Mouse (Mus musculus) embryonic facial prominence, embryonic 10.5 days (tissue): Measurements from ENCODE around the gene Angptl8. TPM values are rescaled to one million over a fixed set of nuclear protein-coding genes. Genes with fewer than 3 reads are reported as not detected.
"Not testable (repeated sequence)": the region's sequence is repeated elsewhere in the genome, so short reads cannot be mapped to it uniquely, and the experiment has no call there.

ENCODE experiments used
- DNase-seq: peaks from one replicate; pipeline ENCODE4 v3.0.0-alpha.2; 2017; ENCODE audit warnings: low spot score
- H3K27ac ChIP-seq: fragments of 300-500 bp; sonication (generic); replicated peaks from 2 replicates; pipeline ENCODE4 v1.5.1; 2016; ENCODE audit warnings: mild to moderate bottlenecking
- H3K27me3 ChIP-seq: fragments of 300-500 bp; sonication (generic); replicated peaks from 2 replicates; pipeline ENCODE4 v1.6.1; 2016; ENCODE audit warnings: low read depth, mild to moderate bottlenecking; ENCODE audit not compliant: poor library complexity, severe bottlenecking
- H3K36me3 ChIP-seq: fragments of 300-500 bp; sonication (generic); replicated peaks from 2 replicates; pipeline ENCODE4 v1.6.1; 2016; ENCODE audit warnings: mild to moderate bottlenecking, moderate library complexity
- H3K4me1 ChIP-seq: fragments of 300-500 bp; sonication (generic); 2 replicates; pipeline ENCODE4 v1.6.1; 2016
- H3K4me3 ChIP-seq: fragments of 300-500 bp; sonication (generic); 2 replicates; pipeline ENCODE4 v1.5.1; 2016; ENCODE audit warnings: mild to moderate bottlenecking, moderate library complexity
- H3K9me3 ChIP-seq: fragments of 300-500 bp; sonication (generic); 2 replicates; pipeline ENCODE4 v1.6.1; 2016; ENCODE audit warnings: mild to moderate bottlenecking
- WGBS: fragments of 180-500 bp; shearing (Covaris S2); methylation state at CpG from one replicate; pipeline ENCODE4 v1.1.7; 2016; 5-methylcytosine and 5-hydroxymethylcytosine counted together
- polyA plus RNA-seq: library from polyadenylated mRNA; unstranded; fragments of >200 nt; fragmentation: Nextera tagmentation; extraction: Ambion mirVana; gene quantifications from 2 replicates; pipeline ENCODE4 v1.2.1, GENCODE M21; 2016

Angptl8 gene
- polyA plus RNA-seq, 1 experiment from 2014 or later, result 0.52 TPM

GRCm38 (mm10) chr9:21857501-21857900, 22.2 kb downstream of the Angptl8 start:
- DNase-seq, result no peak
- peaks cover 17% of the 10 kb centered on the region for H3K4me1 ChIP-seq
- no peaks in the 10 kb centered on the region for H3K36me3 ChIP-seq
- no peak overlapping the region for H3K4me3 ChIP-seq
- H3K27ac ChIP-seq, result 0 out of 2 replicates have a peak overlapping the region, but pooled peaks have one; percentile 10
- WGBS, result 71% methylated on average over 2 of the region's 2 CpGs
- H3K27me3 ChIP-seq, result no peaks in the 10 kb centered on the region
- H3K9me3 ChIP-seq, result peaks cover 5% of the 10 kb centered on the region; the same call in 1 of the 2 replicates

DNA sequence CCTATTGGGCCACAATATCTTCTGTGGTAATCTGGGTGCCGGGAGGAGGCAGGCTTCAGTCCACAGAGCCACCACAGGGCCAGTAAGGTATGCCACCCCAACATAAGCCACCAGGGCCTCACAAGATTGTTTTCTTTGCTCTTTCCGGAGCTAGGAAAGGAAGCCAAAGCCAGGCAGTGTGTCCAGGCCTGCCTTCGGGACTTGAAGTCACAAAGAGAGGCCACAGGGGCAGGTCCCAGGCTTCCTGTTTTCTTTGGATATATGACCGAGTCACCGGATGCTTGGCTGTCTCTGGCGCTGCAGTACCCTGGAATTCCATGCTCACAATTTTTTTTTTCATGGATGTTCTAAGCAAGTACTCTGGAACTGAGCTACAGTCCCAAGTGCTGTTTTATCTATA, 22.8 kb downstream of the Angptl8 start:
- 41% methylated on average over 6 of the region's 6 CpGs for WGBS
- peak overlapping the region; percentile 30; the same call in 1 of the 2 replicates for H3K27ac ChIP-seq
- no peak overlapping the region for H3K4me3 ChIP-seq
- H3K27me3 ChIP-seq, result no peaks in the 10 kb centered on the region
- H3K36me3 ChIP-seq, result no peaks in the 10 kb centered on the region
- peaks cover 5% of the 10 kb centered on the region; the same call in 1 of the 2 replicates for H3K9me3 ChIP-seq
- peak; percentile 50 for DNase-seq
- peaks cover 11% of the 10 kb centered on the region; the same call in 1 of the 2 replicates for H3K4me1 ChIP-seq

DNA sequence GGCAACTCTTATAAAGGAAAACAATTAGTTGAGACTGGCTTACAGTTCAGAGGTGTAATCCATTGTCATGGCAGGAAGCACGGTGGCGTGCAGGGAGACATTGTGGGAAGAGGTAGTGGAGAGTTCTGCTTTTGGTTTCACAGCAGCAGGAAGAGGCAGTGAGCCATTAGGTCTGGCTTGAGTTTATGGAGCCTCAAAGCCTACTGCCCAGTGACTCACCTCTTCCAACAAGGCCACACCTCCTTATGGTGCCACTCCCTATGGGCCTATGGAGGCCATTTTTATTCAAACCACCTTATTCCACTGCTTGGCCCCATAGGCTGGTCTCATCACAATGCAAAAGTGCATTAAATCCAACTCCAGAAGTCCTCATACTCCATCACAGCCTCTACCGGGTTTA, 24.3 kb downstream of the Angptl8 start:
- no peak overlapping the region for H3K4me3 ChIP-seq
- 90% methylated on average over 3 of the region's 3 CpGs for WGBS
- no peak overlapping the region for H3K27ac ChIP-seq
- peaks cover 5% of the 10 kb centered on the region; the same call in 1 of the 2 replicates for H3K9me3 ChIP-seq
- peaks cover 10% of the 10 kb centered on the region; the same call in 1 of the 2 replicates for H3K4me1 ChIP-seq
- H3K36me3 ChIP-seq, result no peaks in the 10 kb centered on the region
- no peak for DNase-seq
- no peaks in the 10 kb centered on the region for H3K27me3 ChIP-seq

DNA sequence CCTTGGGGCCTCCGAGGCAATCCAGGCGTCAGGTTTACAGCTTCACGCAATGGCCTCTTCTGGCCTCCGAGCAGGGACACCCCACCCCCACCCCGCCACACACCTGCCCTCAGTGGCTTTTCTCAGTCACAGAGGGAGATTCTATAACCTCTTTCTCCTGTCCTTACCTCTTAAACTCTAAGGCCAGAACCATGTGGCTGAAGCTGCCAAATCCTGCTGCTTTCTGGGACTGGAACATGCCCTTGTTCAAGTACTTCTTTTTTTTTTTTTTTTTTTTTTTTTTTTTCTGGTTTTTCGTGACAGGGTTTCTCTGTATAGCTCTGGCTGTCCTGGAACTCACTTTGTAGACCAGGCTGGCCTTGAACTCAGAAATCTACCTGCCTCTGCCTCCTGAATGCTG, 25.0 kb downstream of the Angptl8 start:
- not testable (repeated sequence) for DNase-seq, H3K27ac ChIP-seq, H3K4me3 ChIP-seq, H3K36me3 ChIP-seq, H3K27me3 ChIP-seq, H3K9me3 ChIP-seq
- WGBS, result 69% methylated on average over 6 of the region's 6 CpGs
- peaks cover 10% of the 10 kb centered on the region; the same call in 1 of the 2 replicates for H3K4me1 ChIP-seq

DNA sequence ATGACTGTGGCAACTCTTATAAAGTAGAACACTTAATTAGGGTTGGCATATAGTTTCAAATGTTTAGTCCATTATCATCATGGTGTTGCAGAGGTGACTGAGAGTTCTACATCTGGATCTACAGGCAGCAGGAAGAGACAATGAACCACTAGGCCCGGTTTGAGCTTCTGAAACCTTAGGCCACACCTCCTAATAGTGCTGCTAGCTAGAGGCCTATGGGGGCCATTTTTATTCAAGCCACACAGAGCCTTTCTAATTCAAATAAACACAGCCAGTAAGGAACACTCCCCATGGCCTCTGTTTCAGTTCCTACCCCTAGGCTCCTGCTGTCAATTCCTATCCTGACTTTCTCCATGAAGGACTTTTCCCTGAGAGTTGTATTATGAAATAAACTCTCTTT, 26.9 kb downstream of the Angptl8 start:
- no peak overlapping the region for H3K4me3 ChIP-seq
- peaks cover 21% of the 10 kb centered on the region for H3K4me1 ChIP-seq
- no peak overlapping the region for H3K27ac ChIP-seq
- DNase-seq, result no peak
- no peaks in the 10 kb centered on the region for H3K36me3 ChIP-seq
- peaks cover 5% of the 10 kb centered on the region; the same call in 1 of the 2 replicates for H3K9me3 ChIP-seq
- H3K27me3 ChIP-seq, result no peaks in the 10 kb centered on the region
- 69% methylated on average over 1 of the region's 1 CpGs for WGBS

DNA sequence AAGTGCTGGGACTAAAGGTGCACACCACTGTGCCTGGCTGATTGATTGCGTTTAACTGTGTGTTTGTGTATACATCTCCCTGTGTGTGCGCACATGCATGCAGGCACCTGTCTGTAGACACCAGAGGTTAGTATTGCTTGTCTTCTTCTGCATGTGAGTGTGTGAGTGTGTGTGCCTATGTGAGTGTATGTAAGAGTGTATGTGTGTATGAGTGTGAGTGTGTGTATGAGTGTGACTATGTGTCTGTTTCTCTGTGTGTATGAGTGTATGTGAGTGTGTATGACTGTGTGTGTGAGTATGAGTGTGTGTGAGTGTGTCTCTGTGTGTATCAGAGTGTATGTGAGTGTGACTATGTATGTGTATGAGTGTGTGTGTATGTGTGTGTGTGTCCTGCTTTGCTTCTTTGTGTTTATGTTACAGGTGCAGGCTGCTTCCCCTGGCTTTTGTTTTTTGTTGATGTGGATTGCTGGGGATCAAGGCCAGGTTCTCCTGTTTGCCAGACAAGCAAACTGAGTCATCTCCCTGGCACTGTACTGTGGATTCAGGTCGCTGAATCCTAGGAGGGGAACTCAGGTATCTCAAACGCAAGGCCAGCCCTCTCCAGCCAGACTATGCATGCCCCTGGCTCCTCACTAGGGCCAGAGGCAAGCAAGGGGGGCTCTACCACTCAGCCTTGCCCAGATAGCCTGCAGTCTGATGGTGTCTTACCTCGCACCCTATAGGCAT, 30.5 kb downstream of the Angptl8 start:
- Histone ChIP-seq H3K27me3 (no peaks in the 10 kb centered on the region), H3K4me1 (peaks cover 16% of the 10 kb centered on the region), H3K36me3 (no peaks in the 10 kb centered on the region), H3K27ac (no peak overlapping the region), H3K9me3 (peaks cover 5% of the 10 kb centered on the region; the same call in 1 of the 2 replicates), H3K4me3 (no peak overlapping the region)
- 76% methylated on average over 5 of the region's 5 CpGs for WGBS
- DNase-seq, result no peak

- Histone ChIP-seq H3K4me1 (peaks cover 18% of the 10 kb centered on the region), H3K9me3 (peaks cover 5% of the 10 kb centered on the region; the same call in 1 of the 2 replicates), H3K36me3 (no peaks in the 10 kb centered on the region), H3K4me3 (no peak overlapping the region), H3K27ac (no peak overlapping the region), H3K27me3 (peaks cover 3% of the 10 kb centered on the region; the same call in 1 of the 2 replicates)
- WGBS, result 59% methylated on average over 2 of the region's 2 CpGs
- no peak for DNase-seq
Observed at GRCm38 (mm10) chr9:21866641-21867040, 31.3 kb downstream of the Angptl8 start.

DNA sequence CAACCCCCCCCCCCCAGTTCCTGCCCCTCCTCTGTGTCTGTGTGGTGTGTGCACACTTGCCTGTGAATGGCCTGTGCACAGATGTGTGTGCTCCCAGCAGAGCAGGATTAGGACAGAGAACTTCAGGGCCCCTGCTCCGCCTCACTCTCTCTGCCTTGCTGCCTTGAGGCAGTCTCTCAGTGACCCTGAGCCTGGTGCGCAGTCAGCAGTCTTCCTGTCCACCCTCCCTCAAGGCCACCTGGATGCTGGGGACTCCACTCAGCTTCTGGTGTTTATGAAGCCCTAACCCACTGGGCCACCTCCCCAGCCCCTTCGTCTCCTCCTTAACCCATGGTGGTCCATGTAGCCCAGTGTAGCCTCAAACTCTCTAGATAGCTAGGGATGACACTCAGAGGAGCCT, 32.4 kb downstream of the Angptl8 start:
- Histone ChIP-seq H3K9me3 (no peaks in the 10 kb centered on the region), H3K27me3 (peaks cover 11% of the 10 kb centered on the region), H3K36me3 (no peaks in the 10 kb centered on the region), H3K4me3 (no peak overlapping the region), H3K27ac (no peak overlapping the region), H3K4me1 (peaks cover 18% of the 10 kb centered on the region)
- DNase-seq, result no peak
- 72% methylated on average over 3 of the region's 3 CpGs for WGBS

GRCm38 (mm10) chr9:21869290-21869689, 34.0 kb downstream of the Angptl8 start:
- WGBS, result 58% methylated on average over 7 of the region's 7 CpGs
- peak; percentile 43 for DNase-seq
- not testable (repeated sequence) for H3K9me3 ChIP-seq, H3K4me3 ChIP-seq, H3K27ac ChIP-seq, H3K36me3 ChIP-seq
- H3K27me3 ChIP-seq, result peaks cover 11% of the 10 kb centered on the region
- peaks cover 15% of the 10 kb centered on the region for H3K4me1 ChIP-seq

DNA sequence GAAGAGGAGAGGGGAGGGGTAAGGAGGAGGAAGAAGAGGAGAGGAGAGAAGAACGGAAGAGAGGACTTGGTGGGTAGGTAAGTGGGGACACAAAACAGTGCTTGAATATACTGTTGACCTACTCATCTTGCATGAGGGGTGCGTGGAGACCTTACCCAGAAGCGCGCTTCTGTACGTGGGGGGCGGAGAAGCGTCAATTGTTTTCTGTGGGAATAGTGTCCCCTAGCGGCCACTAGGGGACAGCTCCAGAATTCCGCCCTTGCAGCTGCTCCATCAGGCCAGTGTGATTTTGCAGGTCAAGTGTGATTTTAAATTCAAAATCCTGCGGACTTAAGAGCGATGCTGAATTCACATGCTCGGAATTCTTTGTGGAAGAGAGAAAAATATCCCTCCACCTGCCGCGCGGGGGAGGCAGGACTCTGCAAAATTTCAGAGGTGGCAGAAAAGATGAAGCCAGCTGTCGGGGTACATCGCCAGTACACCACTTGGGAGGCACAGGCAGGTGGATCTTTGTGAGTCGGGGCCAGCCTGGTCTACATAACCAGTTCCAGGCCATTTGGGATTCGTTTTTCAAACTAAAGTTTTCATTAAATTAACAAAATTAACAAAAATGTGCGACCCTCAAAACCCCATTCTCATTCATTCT, 35.7 kb downstream of the Angptl8 start:
- 17% methylated on average over 20 of the region's 20 CpGs for WGBS
- Histone ChIP-seq H3K36me3 (no peaks in the 10 kb centered on the region), H3K4me1 (peaks cover 14% of the 10 kb centered on the region), H3K9me3 (no peaks in the 10 kb centered on the region), H3K27ac (no peak overlapping the region), H3K4me3 (peak overlapping the region; percentile 37; the same call in 1 of the 2 replicates), H3K27me3 (peaks cover 11% of the 10 kb centered on the region)
- peak; percentile 64 for DNase-seq

GRCm38 (mm10) chr9:21872204-21872603, 36.9 kb downstream of the Angptl8 start:
- 73% methylated on average over 4 of the region's 4 CpGs for WGBS

GRCm38 (mm10) chr9:21876601-21877000, 41.3 kb downstream of the Angptl8 start:
- Histone ChIP-seq H3K27me3 (peaks cover 8% of the 10 kb centered on the region), H3K27ac (no peak overlapping the region), H3K4me1 (no peaks in the 10 kb centered on the region), H3K36me3 (no peaks in the 10 kb centered on the region), H3K4me3 (no peak overlapping the region), H3K9me3 (peaks cover 2% of the 10 kb centered on the region; the same call in 1 of the 2 replicates)
- no peak for DNase-seq
- WGBS, result 60% methylated on average over 3 of the region's 3 CpGs

More at GRCm38 (mm10) chr9:21872204-21872603, 36.9 kb downstream of the Angptl8 start:
- no peak overlapping the region for H3K27ac ChIP-seq
- H3K4me3 ChIP-seq, result no peak overlapping the region
- DNase-seq, result no peak
- H3K4me1 ChIP-seq, result peaks cover 4% of the 10 kb centered on the region
- peaks cover 11% of the 10 kb centered on the region for H3K27me3 ChIP-seq
- no peaks in the 10 kb centered on the region; the same call in 1 of the 2 replicates for H3K9me3 ChIP-seq
- H3K36me3 ChIP-seq, result no peaks in the 10 kb centered on the region
